Mouse (Mus musculus): ENCODE data around the gene Ecm1. TPM values are rescaled to one million over a fixed set of nuclear protein-coding genes. Genes with fewer than 3 reads are reported as not detected.
A peak's percentile ranks its signal among the peaks of the same experiment; 100 is the strongest.

The Ecm1 gene
- polyA plus RNA-seq, 1 experiment from 2014 or later, result 81.2 TPM

- H3K27ac ChIP-seq (ENCODE audit: low read depth), result no peak overlapping the region
- H3K27me3 ChIP-seq (ENCODE audit: insufficient read depth, low read length), result no peaks in the 10 kb centered on the region
- no peak for TF ChIP-seq CTCF (IDR thresholded peaks at IDR 0.05; ENCODE audit: low read depth)
- no peak for TF ChIP-seq EP300 (IDR thresholded peaks at IDR 0.05; ENCODE audit: low read depth)
- peaks cover 7% of the 10 kb centered on the region; the same call in 1 of the 2 replicates for H3K4me1 ChIP-seq (ENCODE audit: insufficient read depth)
- ATAC-seq (no peak), DNase-seq (no peak)
- no peaks in the 10 kb centered on the region for H3K9me3 ChIP-seq (ENCODE audit: low read length)
- H3K9ac ChIP-seq (replicated peaks), result no peak overlapping the region
- no peak overlapping the region for H3K4me3 ChIP-seq (ENCODE audit: low read depth, low read length)
- 77% methylated on average over 3 of the region's 3 CpGs for WGBS (ENCODE audit: insufficient replicate concordance)
- peaks cover 41% of the 10 kb centered on the region for H3K36me3 ChIP-seq (replicated peaks; ENCODE audit: insufficient read depth, low read length)
- H3K4me2 ChIP-seq (ENCODE audit: low read depth, low read length), result no peak overlapping the region
These were observed 13.6 kb upstream of the Ecm1 start for GRCm38 (mm10) chr3:95752935-95753334.

- Histone ChIP-seq H3K27ac (ENCODE audit: low read depth) (peak overlapping the region; percentile 31), H3K27me3 (ENCODE audit: insufficient read depth, low read length) (no peaks in the 10 kb centered on the region), H3K9me3 (ENCODE audit: low read length) (no peaks in the 10 kb centered on the region), H3K4me3 (ENCODE audit: low read depth, low read length) (no peak overlapping the region), H3K36me3 (replicated peaks; ENCODE audit: insufficient read depth, low read length) (peaks cover 36% of the 10 kb centered on the region), H3K9ac (replicated peaks) (no peak overlapping the region), H3K4me2 (ENCODE audit: low read depth, low read length) (no peak overlapping the region), H3K4me1 (ENCODE audit: insufficient read depth) (peaks cover 4% of the 10 kb centered on the region; the same call in 1 of the 2 replicates)
- peak; percentile 73 for ATAC-seq
- TF ChIP-seq EP300 (IDR thresholded peaks at IDR 0.05; ENCODE audit: low read depth) (no peak), CTCF (IDR thresholded peaks at IDR 0.05; ENCODE audit: low read depth) (no peak)
- peak; percentile 63 for DNase-seq
- 32% methylated on average over 8 of the region's 8 CpGs for WGBS (ENCODE audit: insufficient replicate concordance)
These were observed 1.0 kb upstream of the Ecm1 start for GRCm38 (mm10) chr3:95740406-95740805.

GRCm38 (mm10) chr3:95735071-95735670 is 4.2 kb downstream of the Ecm1 start:
- H3K4me1 ChIP-seq (ENCODE audit: insufficient read depth), result peaks cover 19% of the 10 kb centered on the region
- no peaks in the 10 kb centered on the region for H3K27me3 ChIP-seq (ENCODE audit: insufficient read depth, low read length)
- no peak overlapping the region for H3K4me2 ChIP-seq (ENCODE audit: low read depth, low read length)
- ATAC-seq (no peak), DNase-seq (no peak)
- H3K9me3 ChIP-seq (ENCODE audit: low read length), result no peaks in the 10 kb centered on the region
- H3K27ac ChIP-seq (ENCODE audit: low read depth), result no peak overlapping the region
- WGBS (ENCODE audit: insufficient replicate concordance), result 83% methylated on average over 12 of the region's 12 CpGs
- H3K4me3 ChIP-seq (ENCODE audit: low read depth, low read length), result no peak overlapping the region
- no peak overlapping the region; the same call in 1 of the 2 replicates for H3K9ac ChIP-seq (replicated peaks)
- TF ChIP-seq EP300 (IDR thresholded peaks at IDR 0.05; ENCODE audit: low read depth), result no peak
- no peak for TF ChIP-seq CTCF (IDR thresholded peaks at IDR 0.05; ENCODE audit: low read depth)
- peaks cover 12% of the 10 kb centered on the region for H3K36me3 ChIP-seq (replicated peaks; ENCODE audit: insufficient read depth, low read length)

GRCm38 (mm10) chr3:95734092-95734702 is 5.2 kb downstream of the Ecm1 start:
- no peaks in the 10 kb centered on the region for H3K9me3 ChIP-seq (ENCODE audit: low read length)
- H3K36me3 ChIP-seq (replicated peaks; ENCODE audit: insufficient read depth, low read length), result peaks cover 12% of the 10 kb centered on the region
- H3K4me1 ChIP-seq (ENCODE audit: insufficient read depth), result peaks cover 19% of the 10 kb centered on the region
- DNase-seq, result no peak
- peak overlapping the region; percentile 22; the same call in 1 of the 2 replicates for H3K27ac ChIP-seq (ENCODE audit: low read depth)
- no peak for TF ChIP-seq CTCF (IDR thresholded peaks at IDR 0.05; ENCODE audit: low read depth)
- no peak overlapping the region for H3K4me2 ChIP-seq (ENCODE audit: low read depth, low read length)
- 60% methylated on average over 13 of the region's 13 CpGs for WGBS (ENCODE audit: insufficient replicate concordance)
- H3K4me3 ChIP-seq (ENCODE audit: low read depth, low read length), result no peak overlapping the region
- H3K27me3 ChIP-seq (ENCODE audit: insufficient read depth, low read length), result no peaks in the 10 kb centered on the region
- ATAC-seq, result no peak; the same call in 1 of the 2 replicates
- H3K9ac ChIP-seq (replicated peaks), result no peak overlapping the region

GRCm38 (mm10) chr3:95732744-95733521 is 6.4 kb downstream of the Ecm1 start:
- no peak overlapping the region for H3K4me2 ChIP-seq (ENCODE audit: low read depth, low read length)
- H3K27me3 ChIP-seq (ENCODE audit: insufficient read depth, low read length), result no peaks in the 10 kb centered on the region
- peaks cover 8% of the 10 kb centered on the region for H3K36me3 ChIP-seq (replicated peaks; ENCODE audit: insufficient read depth, low read length)
- ATAC-seq (peak; percentile 73), DNase-seq (peak; percentile 55)
- peaks cover 17% of the 10 kb centered on the region for H3K4me1 ChIP-seq (ENCODE audit: insufficient read depth)
- H3K9me3 ChIP-seq (ENCODE audit: low read length), result no peaks in the 10 kb centered on the region
- TF ChIP-seq EP300 (IDR thresholded peaks at IDR 0.05; ENCODE audit: low read depth), result no peak
- TF ChIP-seq CTCF (IDR thresholded peaks at IDR 0.05; ENCODE audit: low read depth), result no peak
- 67% methylated on average over 11 of the region's 11 CpGs for WGBS (ENCODE audit: insufficient replicate concordance)
- H3K4me3 ChIP-seq (ENCODE audit: low read depth, low read length), result no peak overlapping the region
- H3K27ac ChIP-seq (ENCODE audit: low read depth), result peak overlapping the region; percentile 55
- no peak overlapping the region for H3K9ac ChIP-seq (replicated peaks)

GRCm38 (mm10) chr3:95732297-95732696 is 7.1 kb downstream of the Ecm1 start:
- Histone ChIP-seq H3K27me3 (ENCODE audit: insufficient read depth, low read length) (no peaks in the 10 kb centered on the region), H3K27ac (ENCODE audit: low read depth) (peak overlapping the region; percentile 55; the same call in 1 of the 2 replicates)
- WGBS (ENCODE audit: insufficient replicate concordance), result 84% methylated on average over 9 of the region's 9 CpGs

More at GRCm38 (mm10) chr3:95732297-95732696, 7.1 kb downstream of the Ecm1 start:
- no peak overlapping the region for H3K4me3 ChIP-seq (ENCODE audit: low read depth, low read length)
- ATAC-seq (no peak), DNase-seq (no peak)
- peaks cover 17% of the 10 kb centered on the region for H3K4me1 ChIP-seq (ENCODE audit: insufficient read depth)
- no peak overlapping the region for H3K9ac ChIP-seq (replicated peaks)
- TF ChIP-seq EP300 (IDR thresholded peaks at IDR 0.05; ENCODE audit: low read depth) (no peak), CTCF (IDR thresholded peaks at IDR 0.05; ENCODE audit: low read depth) (no peak)
- no peak overlapping the region for H3K4me2 ChIP-seq (ENCODE audit: low read depth, low read length)
- H3K9me3 ChIP-seq (ENCODE audit: low read length), result no peaks in the 10 kb centered on the region
- H3K36me3 ChIP-seq (replicated peaks; ENCODE audit: insufficient read depth, low read length), result peaks cover 8% of the 10 kb centered on the region

Data from liver, postnatal 0 days (tissue).